Mouse (Mus musculus): ENCODE results near the gene Chn1.

Gene Chn1

DNA sequence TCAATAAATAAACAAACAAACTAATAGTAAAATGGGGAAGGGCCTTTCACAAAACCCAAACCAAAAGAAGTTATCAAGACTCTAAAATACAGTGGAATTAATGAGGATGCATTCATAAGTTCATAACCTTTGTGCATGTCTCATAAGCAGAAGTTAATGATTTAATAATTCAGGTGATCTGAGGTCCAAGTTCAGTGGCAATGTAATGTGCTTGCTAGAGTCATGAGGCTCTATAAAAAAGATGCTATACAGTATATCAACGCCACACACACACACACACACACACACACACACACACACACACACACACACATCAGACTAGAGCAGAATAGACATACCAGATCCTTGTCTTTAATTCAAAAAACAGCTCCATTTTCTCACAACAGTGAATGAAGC is 28.8 kb downstream of the Chn1 start:
- in situ Hi-C loops (cut with MseI, MboI), result loop anchor here in 1 of 2 experiments (10.0 kb wide), 1 partner anchor 162 kb away; the partner anchor contains the start of gene Chrna1

DNA sequence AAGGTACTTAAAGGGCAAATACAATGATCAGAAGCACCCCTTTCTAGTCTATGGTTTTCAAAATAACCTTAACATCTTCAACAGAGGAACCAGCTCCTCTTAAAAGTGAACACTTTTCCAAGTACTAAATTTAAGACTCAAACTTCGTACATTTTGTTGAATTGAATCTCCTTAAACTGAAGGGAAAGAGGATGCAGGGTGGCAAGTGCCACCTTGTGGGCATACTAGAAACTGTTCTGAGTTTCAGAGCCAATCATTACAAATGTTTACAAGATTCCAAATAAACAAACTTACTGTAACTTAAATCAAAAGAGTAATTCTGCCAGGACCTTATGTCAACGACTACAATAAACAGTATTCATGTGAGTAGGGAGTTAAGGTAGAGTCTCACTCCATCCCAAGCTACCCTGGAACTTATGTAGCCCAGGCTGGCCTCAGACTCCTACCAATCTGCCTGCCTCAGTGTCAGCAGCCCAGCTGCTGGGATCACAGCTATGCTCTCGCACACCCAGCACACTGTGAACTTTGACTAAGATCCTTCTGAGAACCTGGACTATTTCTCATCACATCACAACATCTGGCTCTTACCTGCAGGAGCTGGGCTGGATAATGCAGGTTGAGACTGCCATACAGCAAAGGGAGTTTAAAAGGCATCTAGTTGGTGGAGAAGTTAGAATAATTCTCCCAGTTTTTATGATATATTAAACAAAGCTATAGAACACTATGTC is 29.3 kb downstream of the Chn1 start:
- in situ Hi-C loops (cut with MseI, MboI), result loop anchor here in 1 of 2 experiments (10.0 kb wide), 1 partner anchor 161 kb away; the partner anchor contains the start of gene Chrna1

DNA sequence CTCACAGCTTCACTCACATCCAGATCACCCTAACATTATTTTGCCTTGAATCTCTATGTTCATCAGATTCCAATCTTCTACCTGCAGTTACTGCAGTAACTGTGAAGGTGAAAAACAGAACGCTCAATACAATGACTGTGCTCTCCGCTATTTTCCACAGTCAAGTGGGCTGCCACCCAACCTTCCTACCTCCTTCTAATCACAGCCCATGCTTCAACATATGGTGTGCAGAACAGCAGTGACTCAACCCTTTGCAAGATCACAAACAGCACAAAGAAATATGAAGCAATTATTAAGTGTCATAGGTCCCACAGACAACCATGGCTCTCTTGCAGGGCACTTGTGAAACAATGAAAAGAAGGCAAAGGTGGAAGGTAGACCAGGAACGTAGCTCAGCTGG is 33.9 kb downstream of the Chn1 start:
- in situ Hi-C loops (cut with MseI, MboI), result loop anchor here in 1 of 2 experiments (10.0 kb wide), 1 partner anchor 156 kb away; the partner anchor contains the start of gene Chrna1

DNA sequence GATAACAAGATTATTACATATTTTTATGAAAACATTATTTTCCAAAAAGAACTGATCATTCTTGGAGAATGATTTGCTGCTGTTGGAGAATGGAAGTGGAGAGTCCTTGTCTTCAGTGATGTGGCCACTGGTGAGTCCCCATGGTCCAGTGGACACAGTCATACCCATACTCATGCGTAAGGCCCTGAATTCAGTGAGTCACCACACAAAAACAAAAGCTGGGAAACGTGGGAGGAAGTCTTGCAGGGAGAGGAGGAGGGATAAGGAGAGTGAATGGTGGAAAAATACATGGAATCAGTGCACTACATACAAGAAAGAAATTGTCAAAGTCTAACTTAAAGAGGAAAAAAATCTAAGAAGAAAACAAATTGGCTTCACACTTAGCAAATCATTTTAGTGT is 47.3 kb downstream of the Chn1 start:
- in situ Hi-C loops (cut with MseI, MboI), result no loop called here

DNA sequence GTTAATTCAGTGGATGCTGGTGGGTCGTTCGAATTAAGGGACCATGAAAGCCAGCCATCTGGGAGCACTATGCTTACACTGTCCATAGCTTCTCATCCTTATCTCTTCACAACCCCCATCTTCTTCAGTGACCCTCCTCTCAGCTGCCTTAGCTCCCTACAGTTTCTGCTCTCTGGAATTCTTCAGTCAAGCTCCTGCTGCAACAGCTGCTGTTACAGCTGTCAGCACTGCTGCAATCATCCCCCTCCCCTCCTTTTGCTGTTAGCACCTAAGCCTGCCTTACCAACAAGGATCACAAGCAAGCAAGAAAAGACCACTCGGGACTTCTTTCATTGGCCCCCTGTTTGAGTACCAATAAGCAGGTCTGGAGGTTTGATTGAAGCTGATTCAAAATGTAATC is 50.2 kb downstream of the Chn1 start:
- in situ Hi-C loops (cut with MseI, MboI), result no loop called here

DNA sequence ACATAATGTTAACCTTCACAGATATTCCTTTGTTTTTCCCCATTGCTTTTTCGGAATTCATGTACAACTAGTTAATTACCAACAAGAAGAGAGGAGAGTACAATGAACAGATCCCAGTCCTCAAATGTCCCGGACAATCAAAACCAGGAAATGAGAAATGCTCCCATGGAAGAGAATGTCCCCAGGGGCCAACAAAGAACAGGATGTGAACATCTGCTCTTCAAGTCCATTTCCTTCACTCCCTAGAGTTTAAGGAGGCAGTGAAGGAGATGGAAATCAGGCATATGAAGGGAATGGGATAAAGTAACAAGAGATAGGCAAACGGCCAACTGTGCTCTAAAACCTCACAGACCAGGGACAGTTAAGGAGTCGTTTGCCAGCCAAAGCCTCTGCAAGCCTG is 53.3 kb downstream of the Chn1 start:
- in situ Hi-C loops (cut with MseI, MboI), result no loop called here

- in situ Hi-C loops (cut with MseI, MboI), result no loop called here
These were observed 62.7 kb downstream of the Chn1 start for GRCm38 (mm10) chr2:73712481-73712880.

- in situ Hi-C loops (cut with MseI, MboI), result no loop called here
These were observed 82.1 kb downstream of the Chn1 start for GRCm38 (mm10) chr2:73693045-73693444.

DNA sequence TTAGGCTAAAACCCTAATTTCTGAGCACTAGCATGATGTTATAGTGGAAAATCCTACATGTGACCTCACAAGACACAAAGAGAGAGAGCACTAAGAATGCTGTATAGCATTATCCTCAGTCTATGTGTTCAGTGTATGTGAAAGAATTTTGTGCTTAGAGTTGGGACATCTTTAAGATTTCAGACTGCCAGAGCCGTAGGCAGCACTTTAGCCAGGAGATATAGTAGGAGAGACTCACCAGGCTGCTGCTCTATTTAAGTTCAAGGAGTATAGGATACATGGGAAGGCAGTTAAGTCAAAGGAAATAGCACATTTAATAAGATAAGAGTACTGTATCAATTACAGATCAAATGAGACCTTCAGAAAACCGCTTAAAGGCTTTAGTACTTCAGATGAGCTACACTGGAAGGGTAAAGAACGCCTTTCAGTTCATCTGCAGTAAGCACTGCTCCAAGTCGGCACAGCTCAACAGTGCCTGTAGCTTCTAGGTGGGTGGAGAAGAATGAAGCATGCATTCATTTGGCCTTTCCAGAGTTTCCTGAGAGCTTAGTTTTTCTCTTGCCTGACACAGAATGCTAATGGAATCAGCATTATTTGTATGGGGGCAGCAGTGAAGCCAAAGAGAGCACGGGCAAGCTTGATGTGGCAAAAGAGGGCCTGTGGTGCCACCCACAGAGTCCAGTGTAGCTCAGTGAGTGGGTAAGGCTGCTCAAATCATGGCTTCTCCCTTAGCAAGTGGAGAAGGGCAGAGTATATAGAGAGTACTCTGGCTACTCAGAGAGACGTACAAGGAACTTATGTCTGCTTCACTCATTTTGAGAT is 84.2 kb downstream of the Chn1 start:
- in situ Hi-C loops (cut with MseI, MboI), result no loop called here

DNA sequence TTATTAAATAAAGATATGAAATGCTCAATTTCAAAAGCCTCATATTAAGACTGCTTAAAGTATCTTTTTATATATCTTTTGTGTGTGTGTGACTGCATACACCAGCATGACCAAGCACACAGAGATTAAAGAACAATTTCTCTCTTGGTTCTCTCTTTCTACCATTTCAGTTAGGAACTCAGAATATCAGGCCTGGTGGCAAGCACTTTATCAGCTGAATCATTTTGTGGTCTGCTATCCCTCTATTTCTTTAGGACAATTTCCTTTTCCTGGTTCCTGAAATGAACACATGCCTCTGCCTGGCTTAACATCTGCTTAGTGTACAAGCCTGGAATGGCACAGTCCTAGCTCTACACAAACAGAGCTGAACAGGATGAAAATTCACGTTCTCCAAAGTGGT is 92.6 kb downstream of the Chn1 start:
- in situ Hi-C loops (cut with MseI, MboI), result no loop called here

GRCm38 (mm10) chr2:73680425-73681027 is 94.6 kb downstream of the Chn1 start:
- in situ Hi-C loops (cut with MseI, MboI), result no loop called here

GRCm38 (mm10) chr2:73668608-73669007 is 106.5 kb downstream of the Chn1 start:
- in situ Hi-C loops (cut with MseI, MboI), result no loop called here

- in situ Hi-C loops (cut with MseI, MboI), result no loop called here
These were observed 114.5 kb downstream of the Chn1 start for GRCm38 (mm10) chr2:73660566-73661134.

DNA sequence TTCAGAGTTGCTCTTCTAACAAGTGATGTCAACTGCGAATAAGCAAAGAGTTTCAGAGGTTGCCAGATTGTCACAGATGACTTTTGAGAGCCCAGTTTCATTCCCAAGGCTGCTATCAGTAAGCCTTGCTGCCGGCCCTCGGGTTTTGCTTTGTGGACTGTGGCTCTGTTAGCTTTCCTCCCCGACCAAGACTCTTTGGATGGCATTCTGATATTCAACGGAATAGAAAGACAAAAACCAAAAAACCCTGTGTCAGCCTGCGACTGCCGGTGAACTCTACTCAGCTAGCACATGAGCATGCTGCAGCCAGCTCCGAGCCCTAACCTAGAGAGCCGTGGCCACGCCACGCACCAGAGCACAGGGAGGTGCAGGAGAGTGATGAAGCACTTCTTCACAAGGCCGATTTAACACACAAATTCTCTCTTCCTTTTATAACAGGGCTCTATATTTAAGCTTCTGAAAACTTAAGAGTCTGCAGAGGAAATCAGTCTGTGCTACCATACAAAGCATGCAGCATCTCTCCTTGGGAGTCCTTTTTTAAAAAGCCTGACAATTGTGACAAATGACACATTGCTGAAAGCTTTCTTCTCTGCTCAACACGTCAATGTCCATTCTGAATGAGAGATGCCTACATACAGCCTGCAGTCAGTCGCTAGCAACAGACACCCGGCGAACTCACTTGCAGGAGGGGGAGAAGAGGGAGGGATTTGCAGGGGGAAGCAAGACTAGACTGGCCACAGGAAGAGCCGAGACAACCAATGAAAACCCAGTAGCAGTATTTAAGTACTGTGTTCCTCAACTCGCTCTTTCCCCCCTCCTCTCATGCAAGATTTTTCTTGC is 115.2 kb downstream of the Chn1 start:
- in situ Hi-C loops (cut with MseI, MboI), result no loop called here

- in situ Hi-C loops (cut with MseI, MboI), result no loop called here
These were observed 116.1 kb downstream of the Chn1 start for GRCm38 (mm10) chr2:73659041-73659440.

GRCm38 (mm10) chr2:73657961-73658360 is 117.2 kb downstream of the Chn1 start:
- in situ Hi-C loops (cut with MseI, MboI), result no loop called here

- in situ Hi-C loops (cut with MseI, MboI), result no loop called here
These were observed 118.0 kb downstream of the Chn1 start for GRCm38 (mm10) chr2:73657151-73657550.

- in situ Hi-C loops (cut with MseI, MboI), result no loop called here
These were observed 119.5 kb downstream of the Chn1 start for GRCm38 (mm10) chr2:73655663-73656062.

- in situ Hi-C loops (cut with MseI, MboI), result no loop called here
These were observed 120.3 kb downstream of the Chn1 start for GRCm38 (mm10) chr2:73654892-73655243.

GRCm38 (mm10) chr2:73654059-73654891 is 120.9 kb downstream of the Chn1 start:
- in situ Hi-C loops (cut with MseI, MboI), result no loop called here
